Mouse (Mus musculus): Measurements from ENCODE around the gene Vipas39. TPM values are rescaled to one million over a fixed set of nuclear protein-coding genes. Genes with fewer than 3 reads are reported as not detected.
"Not testable (repeated sequence)": the region's sequence is repeated elsewhere in the genome, so short reads cannot be mapped to it uniquely, and the experiment has no call there.

Gene Vipas39
- polyA plus RNA-seq, 1 experiment from 2014 or later: 54.8 TPM

DNA sequence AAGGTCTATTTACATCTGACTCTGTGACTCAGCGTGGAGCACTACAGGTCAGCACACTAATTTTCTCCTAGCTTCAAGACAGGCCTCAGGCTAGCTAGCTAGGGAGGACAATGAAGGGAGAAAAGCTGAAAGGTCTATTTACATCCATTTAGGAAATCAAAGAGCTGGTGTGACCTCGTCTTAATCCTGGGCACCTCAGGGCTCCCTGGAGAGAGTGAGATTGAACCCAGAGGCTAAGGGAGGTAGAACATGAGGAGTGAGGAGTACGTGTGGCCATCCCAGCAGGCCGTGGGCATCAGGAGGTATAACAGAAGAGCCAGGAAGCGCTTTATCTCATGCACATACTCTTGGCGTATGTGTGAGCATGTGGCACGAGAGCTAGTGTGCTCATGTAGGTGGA, 17.6 kb upstream of the Vipas39 start:
- no peaks in the 10 kb centered on the region for H3K27me3 ChIP-seq (ENCODE audit: low read depth, poor library complexity, severe bottlenecking)
- 0 out of 2 replicates have a peak, but pooled peaks cover 3% of the 10 kb centered on the region for H3K9me3 ChIP-seq (replicated peaks)
- H3K4me1 ChIP-seq: peaks cover 17% of the 10 kb centered on the region
- no peak for DNase-seq (ENCODE audit: low spot score)
- H3K27ac ChIP-seq (replicated peaks): no peak overlapping the region
- WGBS: 53% methylated on average over 7 of the region's 7 CpGs
- H3K36me3 ChIP-seq: no peaks in the 10 kb centered on the region; the same call in 1 of the 2 replicates
- no peak overlapping the region for H3K4me3 ChIP-seq

- Histone ChIP-seq H3K4me3 (no peak overlapping the region), H3K36me3 (no peaks in the 10 kb centered on the region), H3K4me1 (peaks cover 25% of the 10 kb centered on the region), H3K27me3 (ENCODE audit: low read depth, poor library complexity, severe bottlenecking) (no peaks in the 10 kb centered on the region), H3K27ac (replicated peaks) (no peak overlapping the region), H3K9me3 (replicated peaks) (no peaks in the 10 kb centered on the region)
- DNase-seq (ENCODE audit: low spot score): no peak
- 92% methylated on average over 4 of the region's 4 CpGs for WGBS
These were observed 16.7 kb upstream of the Vipas39 start for GRCm38 (mm10) chr12:87282743-87283142.

DNA sequence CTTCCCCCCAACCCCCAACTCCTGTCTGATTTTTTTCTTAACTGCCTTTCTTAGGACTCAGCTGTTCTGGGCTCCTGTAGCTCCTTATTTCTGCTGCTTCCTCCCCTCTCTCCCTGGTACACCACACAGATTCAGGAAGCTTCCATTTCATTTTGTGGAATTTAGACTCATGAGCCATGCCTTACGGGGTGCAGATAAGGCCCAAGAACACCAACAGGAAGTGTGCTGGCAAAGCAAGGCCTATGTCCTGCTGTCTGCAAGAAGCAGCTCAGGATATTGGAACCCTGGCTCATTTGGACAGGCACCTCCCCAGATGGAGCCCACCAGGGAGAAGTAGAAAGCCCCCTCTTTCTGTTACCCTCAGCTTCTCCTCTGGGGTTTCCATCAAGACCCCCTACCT, 15.7 kb upstream of the Vipas39 start:
- Histone ChIP-seq H3K4me1 (peaks cover 25% of the 10 kb centered on the region), H3K36me3 (peaks cover 3% of the 10 kb centered on the region), H3K27me3 (ENCODE audit: low read depth, poor library complexity, severe bottlenecking) (no peaks in the 10 kb centered on the region), H3K9me3 (replicated peaks) (no peaks in the 10 kb centered on the region), H3K27ac (replicated peaks) (no peak overlapping the region), H3K4me3 (no peak overlapping the region)
- DNase-seq (ENCODE audit: low spot score): no peak
- 92% methylated on average over 1 of the region's 1 CpGs for WGBS

GRCm38 (mm10) chr12:87279879-87280278, 13.8 kb upstream of the Vipas39 start:
- no peaks in the 10 kb centered on the region for H3K27me3 ChIP-seq (ENCODE audit: low read depth, poor library complexity, severe bottlenecking)
- H3K9me3 ChIP-seq (replicated peaks): no peaks in the 10 kb centered on the region
- WGBS: 38% methylated on average over 14 of the region's 14 CpGs
- DNase-seq (ENCODE audit: low spot score): no peak
- no peak overlapping the region for H3K27ac ChIP-seq (replicated peaks)
- peaks cover 25% of the 10 kb centered on the region for H3K4me1 ChIP-seq
- peaks cover 22% of the 10 kb centered on the region for H3K36me3 ChIP-seq
- no peak overlapping the region for H3K4me3 ChIP-seq

DNA sequence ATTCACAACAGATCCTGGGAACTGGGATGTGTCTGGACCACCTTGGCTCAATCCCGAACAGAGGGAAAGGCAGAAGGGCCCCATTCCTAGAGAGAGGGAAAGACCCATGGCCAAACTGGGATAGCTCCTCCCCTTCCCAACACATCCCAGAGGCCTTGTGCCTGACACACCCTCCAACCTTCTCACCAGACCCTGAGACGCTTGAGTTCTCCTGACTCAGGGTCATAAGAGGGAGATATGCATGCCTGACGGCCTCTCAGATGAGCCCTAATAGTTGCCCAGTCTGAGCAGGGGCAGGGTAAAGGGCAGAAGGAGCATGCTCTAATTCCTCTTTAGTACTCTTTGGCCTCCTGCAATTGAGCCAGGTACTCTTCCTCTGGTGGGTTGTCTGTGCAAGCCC, 13.3 kb upstream of the Vipas39 start:
- DNase-seq (ENCODE audit: low spot score): no peak
- no peak overlapping the region for H3K27ac ChIP-seq (replicated peaks)
- no peaks in the 10 kb centered on the region for H3K27me3 ChIP-seq (ENCODE audit: low read depth, poor library complexity, severe bottlenecking)
- no peak overlapping the region for H3K4me3 ChIP-seq
- H3K9me3 ChIP-seq (replicated peaks): no peaks in the 10 kb centered on the region
- WGBS: 54% methylated on average over 3 of the region's 3 CpGs
- peaks cover 27% of the 10 kb centered on the region for H3K36me3 ChIP-seq
- H3K4me1 ChIP-seq: peaks cover 25% of the 10 kb centered on the region

DNA sequence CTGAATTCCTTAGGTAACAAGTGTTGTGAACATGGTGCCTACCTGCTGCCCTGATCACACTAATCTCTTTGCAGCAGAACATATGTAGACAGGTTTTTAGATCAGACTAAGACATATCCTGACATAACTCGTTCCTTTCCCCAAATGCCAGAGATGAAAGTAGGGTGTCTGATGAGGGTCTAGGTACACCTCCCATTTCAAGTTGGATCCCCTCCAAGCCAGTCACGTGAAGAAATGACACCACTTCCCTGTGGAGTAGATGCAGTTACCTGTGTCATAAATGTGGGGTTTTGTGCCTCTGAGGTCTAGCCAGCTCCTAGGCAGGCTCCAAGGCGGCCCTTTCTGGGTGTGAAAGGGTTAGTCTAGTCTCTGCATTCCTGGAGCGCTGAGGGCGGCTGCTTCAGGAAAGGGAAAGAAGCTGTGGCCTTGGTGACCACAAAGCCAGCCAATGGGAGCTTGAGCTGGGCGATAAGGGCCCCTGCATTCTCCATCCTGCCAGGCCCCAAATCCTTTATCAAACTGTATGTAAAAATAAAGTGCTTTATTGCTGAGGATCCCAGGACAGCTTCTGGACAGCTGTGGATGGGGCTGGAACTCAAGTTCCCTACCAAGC, 12.2 kb upstream of the Vipas39 start:
- Histone ChIP-seq H3K27ac (replicated peaks) (no peak overlapping the region), H3K9me3 (replicated peaks) (no peaks in the 10 kb centered on the region), H3K36me3 (peaks cover 38% of the 10 kb centered on the region), H3K27me3 (ENCODE audit: low read depth, poor library complexity, severe bottlenecking) (no peaks in the 10 kb centered on the region), H3K4me3 (no peak overlapping the region), H3K4me1 (peaks cover 18% of the 10 kb centered on the region)
- 25% methylated on average over 6 of the region's 6 CpGs for WGBS
- DNase-seq (ENCODE audit: low spot score): no peak

- not testable (repeated sequence) for H3K9me3 ChIP-seq (replicated peaks); H3K4me3 ChIP-seq; H3K27me3 ChIP-seq (ENCODE audit: low read depth, poor library complexity, severe bottlenecking); DNase-seq (ENCODE audit: low spot score); H3K27ac ChIP-seq (replicated peaks)
- 89% methylated on average over 4 of the region's 4 CpGs for WGBS
- H3K36me3 ChIP-seq: peaks cover 48% of the 10 kb centered on the region
- H3K4me1 ChIP-seq: peaks cover 18% of the 10 kb centered on the region
These were observed 11.2 kb upstream of the Vipas39 start for GRCm38 (mm10) chr12:87277251-87277650.

DNA sequence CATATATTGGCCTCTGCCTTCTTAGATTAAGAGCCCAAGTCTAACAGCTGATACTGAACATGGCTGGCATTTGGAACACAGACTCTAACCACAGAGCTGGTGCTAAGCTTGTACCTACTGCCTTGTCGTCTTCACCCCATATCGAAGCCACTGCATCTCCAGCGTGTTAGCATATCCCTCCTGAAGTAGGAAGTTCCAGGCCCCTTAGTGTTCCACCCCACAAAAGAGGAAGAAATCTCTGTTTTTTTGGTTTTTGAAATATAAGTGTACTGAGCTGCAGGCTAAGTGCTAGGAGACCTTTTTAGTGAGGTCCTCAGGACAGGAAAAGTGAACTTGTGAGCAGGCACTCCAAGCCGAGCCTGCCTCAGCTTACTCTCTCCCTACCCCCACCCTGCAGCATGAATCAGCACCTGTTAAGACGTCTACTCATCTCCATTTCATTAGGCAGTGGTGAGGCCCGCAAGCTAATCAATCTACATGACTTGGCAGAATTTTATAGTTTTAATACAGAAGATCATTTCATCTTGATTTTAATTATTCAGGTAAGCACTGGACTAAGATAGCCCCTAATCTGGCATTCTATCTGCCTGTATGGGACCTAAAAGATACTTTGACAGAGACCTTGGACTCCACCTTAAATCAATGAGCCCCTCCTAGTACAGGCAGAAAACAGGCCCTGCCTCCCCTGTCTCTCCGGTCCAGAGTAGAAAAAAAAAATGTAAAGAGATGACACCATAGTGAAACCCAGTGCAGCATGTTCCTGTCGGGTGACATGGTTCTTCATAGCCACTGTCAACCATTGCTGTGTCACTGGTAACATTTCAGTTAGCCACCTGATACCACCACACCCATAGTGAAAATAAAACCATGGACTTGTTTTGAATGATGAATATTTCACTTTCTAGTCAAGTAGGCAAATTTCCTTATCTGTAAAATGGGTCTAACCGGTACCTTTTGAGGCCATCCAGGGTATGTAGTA, 9.1 kb upstream of the Vipas39 start:
- no peaks in the 10 kb centered on the region for H3K9me3 ChIP-seq (replicated peaks)
- no peaks in the 10 kb centered on the region for H3K27me3 ChIP-seq (ENCODE audit: low read depth, poor library complexity, severe bottlenecking)
- no peak overlapping the region for H3K4me3 ChIP-seq
- 89% methylated on average over 9 of the region's 9 CpGs for WGBS
- peaks cover 69% of the 10 kb centered on the region for H3K36me3 ChIP-seq
- H3K27ac ChIP-seq (replicated peaks): no peak overlapping the region
- peaks cover 18% of the 10 kb centered on the region for H3K4me1 ChIP-seq
- DNase-seq (ENCODE audit: low spot score): no peak

DNA sequence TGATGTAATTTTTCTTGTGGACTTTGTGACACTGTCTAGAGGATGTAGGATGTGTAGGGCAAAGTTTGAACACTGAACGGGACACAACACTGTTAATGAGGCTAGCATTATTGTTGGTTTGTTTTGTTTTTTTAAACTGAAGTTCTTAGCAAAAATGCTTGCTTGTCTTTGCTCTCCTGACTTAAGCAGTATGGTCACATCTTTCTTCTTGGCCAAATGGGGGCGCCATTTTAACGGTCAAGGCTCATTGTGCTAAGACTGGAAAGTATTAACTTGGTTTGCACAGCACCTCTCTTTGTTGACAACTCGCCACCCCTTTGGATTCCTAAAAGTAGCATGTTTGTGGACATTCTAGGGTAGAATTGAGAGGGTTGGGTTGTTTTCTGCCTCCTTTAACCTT, 1.6 kb upstream of the Vipas39 start:
- Histone ChIP-seq H3K27ac (replicated peaks) (peak overlapping the region; percentile 93), H3K9me3 (replicated peaks) (no peaks in the 10 kb centered on the region), H3K36me3 (peaks cover 60% of the 10 kb centered on the region), H3K4me3 (peak overlapping the region; percentile 85), H3K27me3 (ENCODE audit: low read depth, poor library complexity, severe bottlenecking) (no peaks in the 10 kb centered on the region), H3K4me1 (peaks cover 29% of the 10 kb centered on the region)
- DNase-seq (ENCODE audit: low spot score): peak; percentile 34
- 33% methylated on average over 4 of the region's 4 CpGs for WGBS

DNA sequence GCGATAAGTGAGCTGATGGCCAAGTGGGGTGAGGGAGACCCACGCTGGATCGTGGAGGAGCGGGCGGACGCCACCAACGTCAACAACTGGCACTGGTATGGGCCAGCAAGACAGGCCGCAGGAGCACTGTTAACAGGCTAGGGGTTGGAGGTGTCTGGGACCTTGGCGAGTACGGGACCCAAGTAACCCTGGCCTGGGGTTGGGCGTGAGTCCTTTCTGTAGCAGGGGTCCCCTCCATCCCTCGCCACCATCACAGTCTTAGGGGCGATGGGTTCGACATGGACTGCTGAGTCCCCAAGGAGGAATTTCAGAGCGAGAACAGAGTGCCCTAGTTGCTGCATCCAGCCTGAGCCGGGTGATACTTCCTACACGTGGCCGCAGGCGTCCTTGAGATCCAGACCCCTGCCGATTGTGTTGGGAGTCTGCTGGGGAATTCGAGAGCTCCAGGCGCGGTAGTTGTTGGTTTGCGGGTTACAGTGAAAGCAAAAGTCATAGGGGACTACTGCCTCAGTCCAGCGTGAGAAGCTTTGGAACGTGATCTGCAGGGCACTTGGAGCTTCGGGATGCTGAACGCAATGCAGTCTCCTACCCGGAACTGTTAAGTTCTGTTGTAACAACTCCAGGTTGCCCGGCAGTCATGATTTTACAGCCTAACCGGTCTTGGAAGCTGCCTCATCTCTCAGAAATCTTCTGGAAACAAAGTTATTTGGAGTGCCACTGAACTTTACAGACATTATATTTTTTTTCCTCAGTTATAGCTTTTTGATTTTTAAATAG, 959 bp upstream of the Vipas39 start:
- no peaks in the 10 kb centered on the region for H3K27me3 ChIP-seq (ENCODE audit: low read depth, poor library complexity, severe bottlenecking)
- peak overlapping the region; percentile 93 for H3K27ac ChIP-seq (replicated peaks)
- DNase-seq (ENCODE audit: low spot score): no peak
- H3K4me1 ChIP-seq: peaks cover 29% of the 10 kb centered on the region
- no peaks in the 10 kb centered on the region for H3K9me3 ChIP-seq (replicated peaks)
- under 1% methylated on average over 31 of the region's 31 CpGs for WGBS
- H3K36me3 ChIP-seq: peaks cover 60% of the 10 kb centered on the region
- H3K4me3 ChIP-seq: peak overlapping the region; percentile 85

- Histone ChIP-seq H3K27me3 (ENCODE audit: low read depth, poor library complexity, severe bottlenecking) (no peaks in the 10 kb centered on the region), H3K4me1 (peaks cover 29% of the 10 kb centered on the region), H3K4me3 (peak overlapping the region; percentile 85), H3K9me3 (replicated peaks) (no peaks in the 10 kb centered on the region), H3K27ac (replicated peaks) (peak overlapping the region; percentile 93), H3K36me3 (peaks cover 60% of the 10 kb centered on the region)
- WGBS: 31% methylated on average over 11 of the region's 11 CpGs
- no peak for DNase-seq (ENCODE audit: low spot score)
These were observed 612 bp downstream of the Vipas39 start for GRCm38 (mm10) chr12:87265444-87265843.

DNA sequence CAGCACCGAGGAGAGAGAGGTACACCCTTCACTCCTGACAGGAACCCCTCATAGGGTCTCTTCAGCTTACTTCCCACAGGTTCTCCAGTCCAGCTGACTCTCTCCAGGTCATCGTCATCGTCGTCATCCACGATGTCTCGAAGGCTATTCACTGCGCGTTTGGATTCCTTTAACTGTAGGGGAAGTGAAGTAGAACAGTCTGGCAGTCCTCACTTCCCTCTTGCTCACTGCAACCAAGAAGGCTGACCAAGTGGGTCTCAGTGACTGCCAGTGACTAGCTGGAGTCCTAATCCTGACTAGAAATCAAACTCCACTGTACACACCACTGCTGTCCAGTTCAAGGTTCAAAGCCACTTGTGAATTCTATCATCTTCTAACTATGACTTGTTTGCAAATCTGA, 5.5 kb downstream of the Vipas39 start:
- Histone ChIP-seq H3K4me3 (no peak overlapping the region), H3K36me3 (peaks cover 82% of the 10 kb centered on the region), H3K27me3 (ENCODE audit: low read depth, poor library complexity, severe bottlenecking) (no peaks in the 10 kb centered on the region), H3K27ac (replicated peaks) (no peak overlapping the region), H3K9me3 (replicated peaks) (no peaks in the 10 kb centered on the region), H3K4me1 (peaks cover 10% of the 10 kb centered on the region)
- DNase-seq (ENCODE audit: low spot score): no peak
- WGBS: 93% methylated on average over 8 of the region's 8 CpGs
